Mouse (Mus musculus) c-Kit-positive CD71-negative TER-119-negative erythroid progenitor cells, embryonic 14.5 days (primary cell): ENCODE measurements at regions not wholly inside any gene's neighbourhood (a gene's known extent, or its start where the extent isn't known, plus 50 kb on each side); places are given as distances from the start of the nearest gene placed in this dataset.
"Not testable (repeated sequence)": the region's sequence is repeated elsewhere in the genome, so short reads cannot be mapped to it uniquely, and the experiment has no call there.

ENCODE experiments used
- DNase-seq: peaks from one replicate; pipeline ENCODE4 v3.0.0-alpha.2; 2013; ENCODE audit warnings: low read depth

DNA sequence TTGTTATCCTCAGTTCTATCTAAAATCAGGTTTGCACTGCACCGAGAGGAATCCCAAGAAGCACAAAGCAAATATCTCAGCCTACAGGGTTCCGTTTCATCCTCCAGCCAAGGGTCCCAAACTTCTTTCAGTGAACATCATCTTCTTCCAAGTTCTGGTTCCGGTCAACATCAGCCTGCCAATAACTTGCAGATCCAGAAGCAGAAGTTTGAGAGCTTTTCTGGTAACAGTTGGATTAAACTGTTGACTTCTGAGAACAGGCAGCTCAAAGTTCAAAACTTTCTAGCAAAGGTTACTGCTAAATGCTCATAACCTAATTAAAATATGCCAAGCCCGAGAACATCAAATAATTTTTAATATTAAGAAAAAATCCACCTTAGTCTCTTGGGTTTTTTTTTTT, 237.0 kb upstream of the Gm37988 start:
- DNase-seq, result no peak

DNA sequence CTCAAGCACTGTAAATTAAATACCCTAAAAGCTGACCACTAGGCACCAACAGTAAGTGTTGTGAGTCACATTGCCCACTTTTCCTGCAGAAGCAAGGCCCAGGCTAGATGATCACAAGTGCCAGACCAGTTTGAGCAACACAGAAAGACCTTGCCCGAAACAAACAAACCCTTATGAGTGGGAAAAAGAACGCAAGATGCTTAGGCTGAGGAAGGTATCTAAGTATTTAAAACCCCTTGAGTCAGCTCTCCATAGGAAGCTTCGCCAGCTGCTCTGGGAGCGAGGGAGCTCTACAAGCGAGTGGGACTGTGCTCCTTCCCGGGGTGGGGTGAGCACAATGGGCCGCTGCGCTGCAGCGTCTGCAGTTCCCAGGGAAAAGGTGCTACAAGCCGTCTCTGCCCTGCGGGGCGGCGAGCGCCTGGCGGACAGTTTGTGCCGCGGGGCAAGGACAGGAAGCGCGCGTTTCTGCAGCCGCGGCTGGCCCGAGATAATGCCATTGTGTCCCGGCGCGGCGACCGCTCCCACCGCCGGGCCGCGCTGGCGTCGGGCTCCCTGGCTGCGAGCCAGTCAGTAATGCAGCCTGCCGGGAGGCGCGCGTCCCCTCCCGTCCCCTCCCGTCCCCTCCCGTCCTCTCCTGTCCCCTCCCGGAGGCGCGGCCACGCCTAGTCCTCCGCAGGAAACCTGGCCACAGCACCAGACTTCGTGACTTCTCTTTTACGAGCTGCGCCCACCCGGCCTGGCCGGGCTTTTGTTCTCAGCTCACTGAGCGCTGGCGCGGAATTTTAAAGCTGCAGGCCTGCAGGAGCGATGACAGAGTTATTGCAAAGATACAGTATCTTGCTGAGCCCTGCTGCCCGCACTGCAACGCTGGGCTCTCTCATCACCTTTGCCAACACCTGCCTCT, 236.1 kb upstream of the Gm37988 start:
- DNase-seq, result peak; percentile 28

DNA sequence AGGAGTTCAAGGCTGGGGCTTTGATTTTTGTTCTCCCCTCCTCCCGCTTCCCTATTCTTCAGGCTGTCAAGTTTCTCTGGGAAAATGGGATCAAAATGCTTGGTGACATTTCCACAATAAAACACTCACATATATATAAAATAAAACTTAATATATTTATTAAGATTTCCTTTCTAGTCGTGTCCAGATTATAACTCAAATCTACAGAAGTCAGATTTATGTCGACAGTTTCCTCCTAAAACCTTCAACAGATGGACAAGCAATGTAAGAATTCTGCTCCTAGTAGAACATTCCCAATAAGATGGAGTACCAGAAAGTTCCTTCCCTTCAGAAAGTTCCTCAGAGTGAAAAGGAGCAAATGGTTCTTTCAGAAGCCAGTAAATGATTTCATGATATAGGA, 235.4 kb upstream of the Gm37988 start:
- no peak for DNase-seq

DNA sequence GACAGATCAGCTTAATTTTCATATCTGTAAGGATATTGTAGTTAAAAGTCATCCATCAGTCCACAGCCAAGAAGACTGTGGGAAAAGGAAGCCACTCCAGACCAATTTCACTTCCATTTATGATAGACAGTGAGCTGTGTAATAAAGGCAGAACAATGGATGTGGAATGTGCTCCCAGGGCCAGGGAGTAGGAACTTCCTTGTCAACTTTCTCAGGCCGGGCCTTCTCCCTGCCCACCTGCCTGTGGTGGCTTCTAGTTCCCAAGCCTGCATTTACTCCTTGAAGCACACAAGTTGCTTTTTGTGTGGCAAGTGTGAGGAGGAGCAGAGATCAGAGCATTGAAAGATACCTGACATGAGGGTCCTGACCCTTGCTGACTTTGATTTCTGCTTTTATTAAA, 233.6 kb upstream of the Gm37988 start:
- DNase-seq, result no peak

DNA sequence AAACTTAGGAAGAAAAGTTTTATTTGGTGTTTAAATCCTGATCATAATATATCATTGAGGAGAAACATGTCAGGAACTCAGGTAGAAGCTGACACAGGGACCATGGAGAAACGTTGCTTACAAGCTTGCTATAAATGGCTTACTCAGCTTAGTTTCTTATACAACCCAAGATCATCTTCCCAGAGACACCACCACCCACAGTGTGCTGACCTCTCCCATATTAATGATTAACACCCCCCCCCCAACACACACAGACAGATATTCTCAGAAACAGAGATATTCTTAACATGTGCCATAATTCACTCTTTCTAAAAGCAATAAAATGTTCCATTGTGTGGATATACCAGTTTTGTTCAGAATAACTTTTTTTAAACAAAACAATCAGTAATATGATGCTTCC, 230.7 kb upstream of the Gm37988 start:
- no peak for DNase-seq

DNA sequence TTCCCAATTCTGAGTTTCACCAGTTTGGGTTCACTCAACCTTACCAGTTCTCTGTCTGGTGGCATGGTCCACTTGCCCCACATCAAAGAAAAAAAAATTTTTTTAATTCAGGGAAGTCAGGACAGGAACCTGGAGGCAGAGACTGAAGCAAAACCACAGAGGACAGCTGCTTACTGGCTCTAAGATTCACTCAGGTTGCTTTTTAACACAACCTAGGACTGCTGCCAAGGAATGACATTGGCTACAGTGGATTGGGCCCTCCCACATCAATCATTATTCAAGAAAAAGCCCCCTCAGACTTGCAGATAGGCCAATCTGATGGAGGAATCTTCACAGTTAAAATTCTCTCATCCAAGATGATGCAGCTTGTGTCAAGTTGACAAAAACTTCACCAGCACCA, 225.2 kb upstream of the Gm37988 start:
- DNase-seq, result no peak

DNA sequence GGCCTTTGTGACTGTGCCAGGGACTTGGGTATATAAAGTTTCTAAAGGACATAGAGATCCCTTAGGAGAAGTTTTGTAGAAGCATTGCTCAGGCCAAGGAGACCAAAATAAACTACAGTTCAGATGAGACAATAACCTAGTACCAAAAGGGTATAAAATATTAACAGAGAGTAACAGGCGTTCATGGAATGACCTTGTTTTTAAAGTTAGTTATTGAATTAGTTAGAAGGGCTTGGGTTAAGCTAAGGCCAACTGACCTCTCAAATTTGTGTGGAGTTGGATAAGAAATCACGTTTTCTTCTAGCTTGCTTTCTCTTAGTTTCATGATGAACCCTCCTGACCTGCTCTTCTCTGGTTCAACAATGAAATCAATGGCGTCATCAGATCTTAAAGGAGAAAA, 209.8 kb upstream of the Gm37988 start:
- no peak for DNase-seq

DNA sequence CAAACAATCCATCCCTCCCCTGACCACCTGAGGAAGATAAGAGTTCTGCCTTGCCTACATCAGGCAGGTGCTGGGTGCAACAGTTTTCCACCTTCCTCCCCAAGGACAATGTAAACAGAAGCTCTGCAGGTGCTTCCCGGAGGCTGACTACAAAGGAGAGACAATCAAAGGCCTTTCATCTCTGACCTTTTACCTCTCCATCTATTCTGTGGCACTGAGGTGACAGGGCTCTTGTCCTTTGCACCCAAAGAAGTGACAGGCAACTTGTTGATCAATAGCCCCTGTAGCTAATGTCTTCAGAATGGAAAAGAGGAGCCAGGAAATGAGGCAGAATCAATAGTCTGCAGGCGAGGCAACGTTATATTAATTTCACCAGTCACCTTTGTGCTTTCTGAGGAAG, 209.3 kb upstream of the Gm37988 start:
- no peak for DNase-seq

DNA sequence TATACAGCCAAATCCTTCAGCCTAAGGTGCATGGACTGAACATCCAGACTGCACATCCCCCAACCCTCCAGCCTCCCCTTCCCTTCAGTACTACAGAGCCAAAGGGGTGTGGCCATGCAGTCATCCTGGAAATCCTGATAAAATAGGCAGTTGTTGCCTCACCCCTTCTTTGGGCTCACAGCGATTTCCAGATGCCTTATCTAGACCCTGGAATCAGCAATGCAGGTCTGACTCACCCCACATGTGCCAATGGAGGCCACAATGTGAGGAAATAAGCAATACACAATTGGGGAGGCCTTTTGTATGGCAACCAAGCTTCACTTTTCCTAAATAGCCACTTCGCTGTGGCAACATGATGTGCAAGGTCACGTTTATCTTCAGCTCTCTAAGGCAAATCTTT, 205.3 kb upstream of the Gm37988 start:
- DNase-seq, result no peak

DNA sequence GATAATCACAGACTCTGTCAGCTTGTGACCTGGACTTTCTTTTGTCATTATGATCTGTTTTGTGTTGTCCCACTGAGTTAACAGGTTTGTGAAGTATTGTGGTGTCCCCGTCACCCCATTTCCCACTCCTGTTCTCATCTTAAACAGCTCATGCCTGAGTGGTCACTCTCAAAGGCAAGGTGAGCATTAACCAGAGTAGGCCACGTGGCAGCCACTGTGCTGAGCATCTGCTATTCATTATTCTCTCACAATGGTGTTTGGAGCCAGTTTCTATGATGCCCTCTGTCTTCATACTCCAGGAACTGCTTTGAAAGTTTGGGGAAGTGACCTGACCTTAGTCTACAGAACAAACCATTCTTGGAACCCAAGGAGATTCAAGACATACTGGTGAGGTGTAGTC, 198.9 kb upstream of the Gm37988 start:
- DNase-seq, result no peak

DNA sequence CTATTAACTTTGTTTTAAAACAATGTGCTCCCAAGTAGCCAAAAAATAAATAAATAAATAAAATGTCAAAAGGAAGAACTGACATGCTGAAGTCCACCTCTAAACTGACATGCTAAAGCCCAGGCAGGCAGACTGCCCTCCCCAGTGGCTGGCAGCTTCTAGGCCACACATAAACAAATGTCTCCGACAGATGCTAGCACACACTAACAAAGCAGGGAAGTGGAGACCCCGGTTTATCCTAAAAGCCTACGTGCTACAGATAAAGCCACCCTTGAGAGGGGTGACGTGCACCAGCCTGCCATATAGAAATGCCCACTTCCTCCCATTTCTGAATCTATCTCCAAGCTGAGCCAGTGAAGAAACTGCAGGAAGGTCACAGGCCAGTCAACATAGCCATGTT, 194.4 kb upstream of the Gm37988 start:
- DNase-seq, result no peak

DNA sequence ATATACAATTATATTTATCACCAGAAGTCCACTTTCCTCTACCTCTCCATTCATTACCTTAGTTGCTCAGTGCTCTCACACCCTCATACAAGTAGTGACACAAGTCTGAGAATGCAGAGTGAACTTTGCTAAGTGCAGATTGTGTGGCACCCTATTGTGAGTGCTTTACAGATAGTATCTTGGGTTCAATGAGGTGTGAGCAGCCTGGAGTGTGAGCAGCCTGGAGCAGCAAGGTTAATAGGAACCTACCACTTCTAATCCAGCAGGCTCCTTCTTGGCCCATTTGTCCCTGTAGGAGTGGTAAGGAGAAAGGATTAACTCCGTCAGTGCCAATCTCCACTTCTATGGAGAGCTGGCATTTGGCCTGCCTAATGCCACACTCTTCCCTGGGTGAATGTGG, 192.4 kb upstream of the Gm37988 start:
- no peak for DNase-seq

DNA sequence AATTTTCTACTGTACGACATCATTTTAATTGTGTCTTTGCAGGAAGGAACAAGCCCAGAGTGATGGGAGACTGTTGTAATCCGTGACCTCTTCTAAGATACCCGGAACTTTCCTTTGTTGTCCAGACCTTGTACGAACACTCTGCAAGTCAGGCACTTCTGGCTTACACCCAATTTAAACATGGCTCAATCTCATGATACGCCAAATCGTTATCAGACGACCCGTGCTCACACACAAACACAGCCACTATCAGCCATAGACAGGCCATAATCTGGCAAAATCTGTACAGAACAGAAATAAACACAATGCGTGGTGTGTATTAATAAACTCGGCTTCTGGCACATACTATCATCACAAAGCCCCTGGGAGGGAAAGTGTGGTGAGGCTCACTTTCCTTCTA, 190.2 kb upstream of the Gm37988 start:
- no peak for DNase-seq

DNA sequence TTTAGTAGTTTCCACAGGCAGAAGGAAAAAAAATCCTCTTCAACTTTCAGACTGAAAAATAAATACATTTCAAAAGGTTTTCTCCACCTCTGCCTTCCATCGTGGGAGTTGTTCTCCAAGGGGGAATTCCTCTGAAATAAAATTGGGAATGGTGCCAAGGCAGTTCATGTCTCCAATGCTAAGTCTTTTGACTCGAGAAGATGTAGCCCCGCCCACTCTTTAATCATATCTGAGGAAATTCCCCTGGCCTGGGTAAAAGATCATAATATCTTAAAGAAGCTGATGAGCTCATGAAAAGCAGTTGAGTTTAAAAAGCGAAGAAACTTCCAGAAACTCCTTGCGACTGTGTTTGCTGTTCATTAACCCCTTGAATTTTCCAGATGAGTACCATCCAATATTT, 185.3 kb upstream of the Gm37988 start:
- DNase-seq, result no peak

DNA sequence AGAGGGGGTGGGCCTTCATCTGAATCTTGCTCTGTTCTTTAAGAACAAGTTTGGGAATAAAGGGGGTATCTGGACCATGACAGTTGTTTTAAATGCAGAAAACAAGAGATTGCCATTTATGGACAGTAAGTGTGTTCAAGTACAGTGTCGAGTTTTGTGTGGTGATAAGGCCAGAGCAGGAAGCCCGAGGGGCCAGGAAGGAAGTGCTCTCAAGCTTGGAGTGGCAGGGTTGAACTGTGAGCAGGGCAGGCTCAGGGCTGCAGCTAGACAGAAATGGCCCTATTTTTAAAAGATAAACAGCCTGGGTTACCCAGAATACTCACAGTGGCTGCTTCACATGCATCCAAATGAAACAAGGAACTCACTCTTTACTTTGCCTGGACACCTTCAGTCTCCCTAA, 184.4 kb upstream of the Gm37988 start:
- no peak for DNase-seq

DNA sequence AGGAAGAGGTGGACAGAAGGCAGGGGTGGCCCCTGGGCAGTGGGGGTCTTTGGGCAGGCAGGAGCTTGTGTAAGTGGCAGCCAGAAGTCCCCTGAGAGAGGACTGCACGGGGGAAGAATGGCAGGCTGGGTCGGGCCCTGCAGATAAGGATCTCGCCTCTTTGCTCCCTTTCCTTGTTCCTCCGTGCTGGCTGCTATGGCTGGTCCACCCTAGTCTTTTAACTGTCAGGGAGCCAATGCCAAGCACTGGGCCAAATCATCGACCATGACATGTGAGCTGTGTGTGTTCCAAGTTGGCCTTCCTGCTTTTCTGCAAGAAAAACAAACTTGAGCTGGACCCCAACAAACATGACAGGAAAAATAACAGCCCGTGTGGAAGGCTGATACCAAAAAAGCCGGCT, 153.8 kb upstream of the Gm37988 start:
- no peak for DNase-seq

DNA sequence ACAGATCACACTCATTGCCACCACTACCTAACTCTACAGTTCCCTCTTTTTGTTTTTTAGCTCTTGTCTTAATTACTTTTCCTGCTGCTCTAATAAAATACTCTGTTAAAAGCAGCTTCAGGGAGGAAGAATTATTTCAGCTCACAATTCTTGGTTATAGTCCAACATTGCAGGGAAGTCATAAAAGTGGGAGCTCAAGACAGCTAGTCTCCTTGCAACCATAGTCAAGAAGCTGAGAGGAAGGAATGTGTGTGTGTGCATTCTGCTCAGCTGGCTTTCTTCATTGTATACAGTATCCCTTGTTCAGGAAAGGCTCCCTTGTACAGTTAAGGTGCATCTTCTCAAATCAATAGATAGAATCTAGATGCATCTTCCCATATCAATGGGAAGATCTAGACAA, 152.4 kb upstream of the Gm37988 start:
- no peak for DNase-seq

DNA sequence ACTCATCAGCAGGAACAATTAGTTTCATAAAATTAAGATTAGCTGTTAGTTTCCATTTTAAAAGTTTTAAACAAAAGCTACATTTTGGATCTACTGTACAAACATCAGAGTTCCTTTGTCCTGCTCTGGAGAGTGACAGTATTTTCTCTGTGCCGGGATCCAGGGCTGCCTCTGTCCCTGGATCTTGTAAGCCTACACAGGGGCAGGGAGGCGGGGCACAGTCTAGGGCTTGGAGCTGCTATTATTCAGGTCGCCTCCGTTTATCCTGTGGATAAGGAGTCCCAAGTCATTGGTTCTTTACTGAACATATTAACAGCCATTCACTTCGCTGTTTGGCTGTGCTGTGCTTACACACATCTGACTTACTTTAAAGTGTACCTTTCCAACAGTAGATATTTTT, 150.8 kb upstream of the Gm37988 start:
- no peak for DNase-seq

DNA sequence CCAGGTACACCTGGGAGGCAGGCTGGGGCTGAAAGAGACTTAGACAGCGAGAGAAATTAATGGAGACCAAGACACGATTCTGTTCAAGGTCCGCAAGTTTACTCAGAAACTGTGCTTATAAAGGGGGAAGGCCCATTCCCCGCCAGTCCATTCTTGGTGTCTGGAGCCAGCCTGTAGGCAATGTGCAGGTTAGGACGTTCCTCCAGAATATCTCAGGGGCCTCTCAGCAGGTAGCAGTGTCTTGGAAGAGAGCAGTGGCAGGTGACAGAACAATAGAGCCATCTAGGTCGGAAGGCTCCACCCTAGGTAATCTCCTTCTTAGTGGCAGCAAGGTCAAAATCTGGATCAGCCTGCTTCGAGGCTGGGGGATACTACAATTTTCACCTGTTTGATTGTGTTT, 147.6 kb upstream of the Gm37988 start:
- DNase-seq, result not testable (repeated sequence)

DNA sequence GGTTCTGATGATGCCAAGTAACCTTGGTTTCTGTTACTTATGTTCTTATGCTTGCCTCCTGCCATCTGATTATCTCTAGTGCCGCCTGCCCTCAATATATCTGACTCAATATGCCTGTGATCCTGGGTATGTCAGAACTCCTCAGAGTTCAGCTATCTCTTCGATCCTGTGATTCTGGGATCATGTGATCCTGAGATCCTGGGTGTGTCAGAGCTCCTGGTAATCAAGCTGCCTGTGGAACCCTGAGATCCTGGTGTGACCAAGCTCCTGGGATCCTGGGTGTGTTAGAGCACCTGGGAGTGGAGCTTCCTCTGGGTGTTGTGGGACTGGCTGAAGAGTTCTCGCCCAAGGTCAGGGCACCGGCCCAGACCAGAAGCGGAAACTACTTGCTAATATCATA, 147.1 kb upstream of the Gm37988 start:
- DNase-seq, result not testable (repeated sequence)

DNA sequence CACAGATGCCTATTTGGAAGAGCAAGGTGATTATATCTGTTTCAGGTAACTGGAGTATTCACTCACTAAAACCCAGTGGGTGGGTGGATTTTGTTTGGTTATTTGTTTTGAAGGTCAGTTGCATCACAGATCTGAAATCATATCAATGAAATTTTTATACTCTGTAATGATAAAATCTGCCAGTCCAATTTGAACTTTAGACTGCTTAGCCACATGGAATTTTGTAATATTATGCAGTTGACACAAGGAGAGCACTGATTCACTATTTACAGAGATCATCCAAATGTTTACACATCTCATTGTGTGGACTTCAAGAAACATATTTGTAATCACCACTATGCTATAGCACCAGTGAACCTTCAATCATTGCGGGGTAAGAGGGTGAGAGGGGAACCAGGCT, 145.9 kb upstream of the Gm37988 start:
- no peak for DNase-seq

DNA sequence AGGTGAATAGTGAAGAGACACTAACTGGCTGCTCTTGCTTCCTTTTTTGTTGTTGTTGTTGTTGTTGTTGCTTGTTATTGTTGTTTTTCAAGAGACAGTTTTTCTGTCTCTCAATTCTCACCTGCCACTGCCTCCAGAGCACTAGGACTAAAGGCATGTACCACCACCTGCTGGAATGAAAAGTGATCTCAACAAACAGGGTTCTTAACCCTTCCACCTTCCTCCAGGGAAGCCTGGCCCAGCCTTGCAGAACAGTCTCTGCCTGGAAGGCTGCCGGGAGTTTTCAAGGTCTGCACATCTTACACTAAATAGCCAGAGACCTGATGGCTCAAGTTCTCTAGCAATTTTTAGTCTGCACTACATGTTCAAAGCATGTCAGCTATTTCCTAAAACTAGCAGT, 138.0 kb upstream of the Gm37988 start:
- DNase-seq, result no peak

DNA sequence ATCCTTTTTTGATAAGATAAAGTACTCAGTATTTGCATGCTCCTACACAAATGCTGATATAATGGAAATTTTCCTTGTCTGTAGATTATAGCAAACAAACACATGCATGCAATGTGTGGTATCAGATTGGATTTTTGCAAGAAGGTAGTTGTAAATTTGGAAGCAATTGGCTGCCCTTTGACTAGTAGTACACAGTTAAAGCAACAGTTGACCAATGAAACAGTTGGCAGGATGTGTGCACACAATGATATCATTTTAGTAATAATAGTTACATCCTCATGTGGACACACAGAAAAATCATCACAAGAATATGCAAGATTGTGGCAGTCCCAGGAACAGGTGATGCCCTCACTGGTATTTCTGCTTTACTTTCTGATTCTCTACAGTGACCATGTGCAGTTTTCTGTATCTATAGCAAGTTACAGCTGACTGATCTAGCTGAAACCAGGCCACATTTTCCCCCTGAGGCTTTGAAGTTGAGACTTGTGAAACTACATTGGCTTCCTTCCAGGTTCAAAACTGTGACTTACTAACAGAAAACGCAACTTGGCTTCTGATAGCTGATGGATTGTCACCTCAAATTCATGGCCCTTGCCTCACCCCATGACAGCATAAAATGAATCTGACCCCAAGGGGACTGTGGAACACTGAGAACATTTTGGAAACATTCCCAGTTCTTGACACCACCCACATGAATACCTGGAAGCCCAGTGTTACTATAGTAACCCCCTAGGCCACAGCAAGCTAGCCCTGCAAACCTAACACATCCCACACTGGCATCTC, 136.3 kb upstream of the Gm37988 start:
- no peak for DNase-seq

DNA sequence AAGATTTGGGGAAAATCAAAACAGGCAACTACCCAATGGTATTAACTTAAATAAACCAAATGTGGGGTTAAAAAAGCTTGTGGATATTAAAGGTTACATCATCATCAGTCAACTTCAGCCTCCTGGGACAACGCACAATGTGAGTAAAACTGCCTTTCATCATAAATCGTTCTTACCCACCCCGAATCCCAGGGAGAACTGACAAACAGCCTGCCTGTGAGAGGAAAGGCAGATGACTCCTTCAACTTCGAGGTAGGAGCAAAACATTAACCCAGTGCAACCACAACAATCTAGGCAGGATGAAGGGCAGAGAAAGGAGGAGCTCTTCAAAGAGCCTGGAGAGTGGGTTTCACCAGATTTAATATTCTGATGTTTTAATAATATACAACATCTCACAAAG, 135.3 kb upstream of the Gm37988 start:
- DNase-seq, result no peak
